Mouse (Mus musculus): ENCODE measurements around the gene Gtf2a2. TPM values are rescaled to one million over a fixed set of nuclear protein-coding genes. Genes with fewer than 3 reads are reported as not detected.

Gene Gtf2a2
- total and polyA plus RNA-seq, 3 experiments = 74.9 to 75.8 TPM; not detected in 1

- no peak for TF ChIP-seq HCFC1 (IDR thresholded peaks at IDR 0.05; ENCODE audit: low read depth, low read length)
- no peak for TF ChIP-seq TBP (IDR thresholded peaks at IDR 0.05; ENCODE audit: low read depth, low read length)
- no peak for TF ChIP-seq MAFK (IDR thresholded peaks at IDR 0.05; ENCODE audit: borderline replicate concordance, low read depth, low read length)
- TF ChIP-seq CTCF (IDR thresholded peaks at IDR 0.05 in 2 of 3, conservative IDR thresholded peaks at IDR 0.05 in 1 of 3; ENCODE audit: control insufficient read depth in 1 of 3, insufficient read depth in 1 of 3, low read depth in 2 of 3, low read length in 3 of 3, poor library complexity in 1 of 3, severe bottlenecking in 1 of 3) = no peak
- no peak for TF ChIP-seq ZKSCAN1 (IDR thresholded peaks at IDR 0.05; ENCODE audit: low read depth, low read length)
- TF ChIP-seq ETS1 (IDR thresholded peaks at IDR 0.05; ENCODE audit: low read depth, low read length) = no peak
- no peak for TF ChIP-seq USF1 (IDR thresholded peaks at IDR 0.05; ENCODE audit: low read depth, low read length)
- TF ChIP-seq SIN3A (IDR thresholded peaks at IDR 0.05; ENCODE audit: low read length) = no peak
- TF ChIP-seq ZMIZ1 (IDR thresholded peaks at IDR 0.05; ENCODE audit: low read depth, low read length) = no peak
- TF ChIP-seq ELF1 (IDR thresholded peaks at IDR 0.05; ENCODE audit: low read depth, low read length) = no peak
- no peak for TF ChIP-seq KAT2A (conservative IDR thresholded peaks at IDR 0.05; ENCODE audit: low read depth, low read length)
- TF ChIP-seq RCOR1 (IDR thresholded peaks at IDR 0.05; ENCODE audit: low read depth, low read length) = no peak
- no peak for TF ChIP-seq UBTF (IDR thresholded peaks at IDR 0.05; ENCODE audit: borderline replicate concordance, insufficient read depth, low read depth, low read length)
- TF ChIP-seq ZNF384 (IDR thresholded peaks at IDR 0.05; ENCODE audit: low read depth, low read length) = no peak
- TF ChIP-seq E2F4 (IDR thresholded peaks at IDR 0.05; ENCODE audit: borderline replicate concordance, low read depth, low read length) = no peak
- no peak for DNase-seq (ENCODE audit: low read depth, low spot score)
- H3K36me3 ChIP-seq (ENCODE audit: control insufficient read depth in 1 of 2, insufficient read depth in 2 of 2, low read length in 2 of 2) = peaks cover 2 to 16% of the 10 kb centered on the region in 2 experiments
- H3K9ac ChIP-seq (ENCODE audit: control insufficient read depth, low read depth, low read length, poor library complexity, severe bottlenecking) = no peak overlapping the region
- H3K79me2 ChIP-seq (ENCODE audit: control insufficient read depth, insufficient read depth, low read length, poor library complexity) = no peaks in the 10 kb centered on the region
- no peaks in the 10 kb centered on the region for H3K9me3 ChIP-seq (replicated peaks; ENCODE audit: insufficient read depth, low read length)
- no peak overlapping the region for H3K27ac ChIP-seq (ENCODE audit: control insufficient read depth, low read depth, low read length)
- no peaks in the 10 kb centered on the region for H3K27me3 ChIP-seq (ENCODE audit: control insufficient read depth in 1 of 2, insufficient read depth in 2 of 2, low read length in 2 of 2)
- peaks cover 0 to 3% of the 10 kb centered on the region in 2 experiments; a peak in 1 of 4 replicates for H3K4me1 ChIP-seq (ENCODE audit: control insufficient read depth in 1 of 2, insufficient read depth in 2 of 2, low read length in 2 of 2)
- no peak overlapping the region for H3K4me3 ChIP-seq (ENCODE audit: control insufficient read depth in 1 of 2, insufficient read depth in 1 of 2, low read depth in 2 of 2, low read length in 2 of 2)
Observed at GRCm38 (mm10) chr9:70006984-70007383, 5.4 kb upstream of the Gtf2a2 start.

- Histone ChIP-seq H3K27me3 (ENCODE audit: control insufficient read depth in 1 of 2, insufficient read depth in 2 of 2, low read length in 2 of 2) (no peaks in the 10 kb centered on the region), H3K36me3 (ENCODE audit: control insufficient read depth in 1 of 2, insufficient read depth in 2 of 2, low read length in 2 of 2) (peaks cover 2 to 13% of the 10 kb centered on the region in 2 experiments), H3K4me3 (ENCODE audit: control insufficient read depth in 1 of 2, insufficient read depth in 1 of 2, low read depth in 2 of 2, low read length in 2 of 2) (no peak overlapping the region), H3K79me2 (ENCODE audit: control insufficient read depth, insufficient read depth, low read length, poor library complexity) (peaks cover 3% of the 10 kb centered on the region), H3K9me3 (replicated peaks; ENCODE audit: insufficient read depth, low read length) (no peaks in the 10 kb centered on the region), H3K4me1 (ENCODE audit: control insufficient read depth in 1 of 2, insufficient read depth in 2 of 2, low read length in 2 of 2) (peaks cover 0 to 3% of the 10 kb centered on the region in 2 experiments; a peak in 1 of 4 replicates), H3K27ac (ENCODE audit: control insufficient read depth, low read depth, low read length) (no peak overlapping the region), H3K9ac (ENCODE audit: control insufficient read depth, low read depth, low read length, poor library complexity, severe bottlenecking) (no peak overlapping the region)
- DNase-seq (ENCODE audit: low read depth, low spot score) = no peak
- TF ChIP-seq JUND (IDR thresholded peaks at IDR 0.05; ENCODE audit: low read depth, low read length) (no peak), MEF2A (IDR thresholded peaks at IDR 0.05; ENCODE audit: extremely low read depth, insufficient replicate concordance, low read depth, low read length, poor library complexity, severe bottlenecking) (no peak), KAT2A (conservative IDR thresholded peaks at IDR 0.05; ENCODE audit: low read depth, low read length) (no peak), ETS1 (IDR thresholded peaks at IDR 0.05; ENCODE audit: low read depth, low read length) (no peak), TBP (IDR thresholded peaks at IDR 0.05; ENCODE audit: low read depth, low read length) (no peak), HCFC1 (IDR thresholded peaks at IDR 0.05; ENCODE audit: low read depth, low read length) (no peak), MXI1 (IDR thresholded peaks at IDR 0.05; ENCODE audit: low read depth, low read length) (no peak), TCF12 (IDR thresholded peaks at IDR 0.05; ENCODE audit: low read depth, low read length) (no peak)
Observed at GRCm38 (mm10) chr9:70007506-70008248, 4.7 kb upstream of the Gtf2a2 start.
